Mouse (Mus musculus) frontal cortex, adult (tissue): ENCODE measurements around the gene Fgf4.
A peak's percentile ranks its signal among the peaks of the same experiment; 100 is the strongest.

Experiments
- ATAC-seq: cut with Nextera tagmentation; 2 replicates; pipeline ENCODE4 v1.9.2; 2017; ENCODE audit warnings: mild to moderate bottlenecking, moderate library complexity, mixed read lengths; ENCODE audit not compliant: low TSS enrichment

Gene Fgf4

GRCm38 (mm10) chr7:144908705-144909104 lies 61.5 kb downstream of the Fgf4 start:
- ATAC-seq: peak; percentile 94

- no peak for ATAC-seq
Measured at GRCm38 (mm10) chr7:144911121-144911520, 64.0 kb downstream of the Fgf4 start.

- no peak for ATAC-seq
Measured at GRCm38 (mm10) chr7:144912897-144913296, 65.7 kb downstream of the Fgf4 start.

GRCm38 (mm10) chr7:144914296-144914947 lies 67.3 kb downstream of the Fgf4 start:
- peak; percentile 91 for ATAC-seq
